Mouse (Mus musculus) erythroblast, embryonic 14.5 days (primary cell): ENCODE results near the gene Med12. TPM values are rescaled to one million over a fixed set of nuclear protein-coding genes. Genes with fewer than 3 reads are reported as not detected.

Source experiments
- H3K27me3 ChIP-seq: 2 replicates; pipeline ENCODE4 v1.6.1; 2012; ENCODE audit warnings: inconsistent platforms; ENCODE audit not compliant: control insufficient read depth
- H3K36me3 ChIP-seq: 2 replicates; pipeline ENCODE4 v1.6.1; 2012; ENCODE audit warnings: mild to moderate bottlenecking, inconsistent platforms; ENCODE audit not compliant: control insufficient read depth
- H3K4me1 ChIP-seq: 2 replicates; pipeline ENCODE4 v1.6.1; 2012; ENCODE audit warnings: inconsistent platforms; ENCODE audit not compliant: control insufficient read depth
- H3K4me3 ChIP-seq: replicated peaks from 2 replicates; pipeline ENCODE3; 2012; ENCODE audit warnings: moderate library complexity, mild to moderate bottlenecking, inconsistent platforms
- H3K9me3 ChIP-seq: 2 replicates; pipeline ENCODE4 v1.6.1; 2012; ENCODE audit warnings: low read length, inconsistent platforms, mixed read lengths; ENCODE audit not compliant: control insufficient read depth
- GATA1 ChIP-seq: IDR thresholded peaks from 2 replicates; pipeline ENCODE4 v1.6.1; 2012; ENCODE audit warnings: low read length, inconsistent platforms, mixed read lengths
- TAL1 ChIP-seq: IDR thresholded peaks from 3 replicates; pipeline ENCODE4 v1.6.1; 2012; ENCODE audit warnings: low read length, inconsistent platforms, mixed read lengths
- polyA plus RNA-seq: library from polyadenylated mRNA; stranded (reverse); fragments of >175 nt; gene quantifications from 2 replicates; pipeline ENCODE4 v1.2.3, GENCODE M21; 2012

Med12 gene
- polyA plus RNA-seq, 1 experiment = 27.4 TPM

GRCm38 (mm10) chrX:101268025-101268754, 5.6 kb upstream of the Med12 start, which contains the start of gene Il2rg:
Gene Il2rg (minus strand): TSS chrX:101268255.
- Histone ChIP-seq H3K9me3 (no peaks in the 10 kb centered on the region), H3K36me3 (no peaks in the 10 kb centered on the region), H3K27me3 (peaks cover 9% of the 10 kb centered on the region), H3K4me1 (peaks cover 14% of the 10 kb centered on the region), H3K4me3 (peak within 1 kb of the TSS; percentile 9)
- TF ChIP-seq GATA1 (no peak), TAL1 (no peak)

- TF ChIP-seq TAL1 = no peak
- no peak for TF ChIP-seq GATA1
Observed at GRCm38 (mm10) chrX:101268755-101269124, 5.1 kb upstream of the Med12 start, which contains the start of gene Gm20489. Gene Gm20489 (minus strand): TSS chrX:101269023.

DNA sequence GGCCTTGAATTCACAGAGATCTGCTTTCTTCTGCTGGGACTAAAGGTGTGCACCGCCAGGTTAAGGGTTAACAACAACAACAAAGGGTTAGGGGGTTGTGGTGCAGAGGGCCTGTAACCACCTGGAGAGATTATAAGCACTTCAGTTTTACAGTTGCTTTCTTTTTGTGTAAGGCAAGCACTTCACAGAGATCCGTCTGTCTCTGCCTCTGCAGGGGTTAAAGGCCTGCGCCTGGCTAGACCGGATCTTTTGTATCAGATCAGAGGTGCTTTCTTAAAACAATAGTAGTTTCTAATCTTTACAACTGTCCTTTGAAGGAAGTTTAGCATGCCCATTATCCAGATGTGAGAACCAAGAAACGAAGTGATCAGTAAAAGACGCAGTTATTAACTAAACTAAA, 420 bp upstream of the Med12 start:
- peaks cover 32% of the 10 kb centered on the region for H3K4me1 ChIP-seq
- H3K36me3 ChIP-seq = peaks cover 36% of the 10 kb centered on the region
- peak overlapping the region; percentile 90 for H3K4me3 ChIP-seq
- TF ChIP-seq GATA1 (no peak), TAL1 (no peak)
- H3K9me3 ChIP-seq = no peaks in the 10 kb centered on the region; the same call in 1 of the 2 replicates
- H3K27me3 ChIP-seq = peaks cover 2% of the 10 kb centered on the region

More at GRCm38 (mm10) chrX:101268755-101269124, 5.1 kb upstream of the Med12 start, which contains the start of gene Gm20489:
- H3K9me3 ChIP-seq = no peaks in the 10 kb centered on the region
- H3K4me3 ChIP-seq = peak within 1 kb of the TSS; percentile 9
- no peaks in the 10 kb centered on the region for H3K36me3 ChIP-seq
- peaks cover 9% of the 10 kb centered on the region for H3K27me3 ChIP-seq
- H3K4me1 ChIP-seq = peaks cover 19% of the 10 kb centered on the region

DNA sequence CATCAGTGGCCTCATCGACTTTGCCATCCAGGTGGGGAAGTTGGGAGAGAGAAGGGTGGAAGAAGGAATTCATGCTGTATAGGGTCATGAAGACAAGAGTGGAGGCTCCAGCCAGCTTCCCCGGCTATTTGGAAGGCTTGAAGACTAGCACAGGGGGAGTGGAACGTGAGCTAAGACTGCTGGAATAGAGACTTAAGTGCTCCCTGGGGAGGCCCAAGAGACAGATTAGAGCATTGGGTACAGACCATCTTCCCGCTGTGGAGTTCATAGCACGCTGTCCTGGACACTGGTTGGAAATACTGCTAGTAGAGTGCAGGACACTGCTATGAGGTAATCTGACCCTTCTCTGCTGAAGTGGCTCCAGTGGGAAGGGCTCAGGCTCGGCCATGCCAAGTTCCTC, 9.0 kb downstream of the Med12 start:
- Histone ChIP-seq H3K27me3 (no peaks in the 10 kb centered on the region; the same call in 1 of the 2 replicates), H3K36me3 (peaks cover 97% of the 10 kb centered on the region), H3K4me3 (no peak overlapping the region), H3K9me3 (no peaks in the 10 kb centered on the region; the same call in 1 of the 2 replicates), H3K4me1 (peaks cover 26% of the 10 kb centered on the region)
- no peak for TF ChIP-seq GATA1
- TF ChIP-seq TAL1 = no peak

DNA sequence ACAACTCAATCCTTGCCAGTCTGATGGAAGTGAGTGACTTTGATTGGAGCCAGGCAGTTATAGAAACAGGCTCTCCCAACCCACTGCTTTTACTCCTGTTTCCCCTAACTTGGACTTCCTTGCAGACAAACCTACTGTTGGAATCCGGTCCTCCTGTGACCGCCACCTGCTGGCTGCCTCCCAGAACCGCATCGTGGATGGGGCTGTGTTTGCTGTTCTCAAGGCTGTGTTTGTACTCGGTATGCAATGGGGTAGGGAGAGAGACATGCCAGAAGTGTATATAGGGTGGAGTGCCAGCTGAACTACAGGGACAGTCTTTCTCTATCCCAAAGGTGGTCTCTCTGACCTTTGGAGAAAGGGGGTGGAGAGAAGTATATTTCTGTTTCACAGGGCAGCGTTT, 11.7 kb downstream of the Med12 start:
- Histone ChIP-seq H3K27me3 (no peaks in the 10 kb centered on the region; the same call in 1 of the 2 replicates), H3K4me1 (peaks cover 53% of the 10 kb centered on the region), H3K36me3 (peaks cover 100% of the 10 kb centered on the region), H3K9me3 (peaks cover 3% of the 10 kb centered on the region), H3K4me3 (no peak overlapping the region)
- TF ChIP-seq GATA1 (no peak), TAL1 (no peak)

GRCm38 (mm10) chrX:101285953-101286670, 12.3 kb downstream of the Med12 start:
- H3K27me3 ChIP-seq = no peaks in the 10 kb centered on the region; the same call in 1 of the 2 replicates
- TF ChIP-seq GATA1 (no peak), TAL1 (no peak)
- H3K36me3 ChIP-seq = peaks cover 100% of the 10 kb centered on the region
- no peak overlapping the region for H3K4me3 ChIP-seq
- H3K4me1 ChIP-seq = peaks cover 56% of the 10 kb centered on the region
- peaks cover 3% of the 10 kb centered on the region for H3K9me3 ChIP-seq

GRCm38 (mm10) chrX:101287543-101287942, 13.7 kb downstream of the Med12 start:
- peak; percentile 94 for TF ChIP-seq TAL1
- TF ChIP-seq GATA1 = peak; percentile 91
- H3K4me1 ChIP-seq = peaks cover 64% of the 10 kb centered on the region
- peak overlapping the region; percentile 47 for H3K4me3 ChIP-seq
- H3K27me3 ChIP-seq = no peaks in the 10 kb centered on the region; the same call in 1 of the 2 replicates
- peaks cover 100% of the 10 kb centered on the region for H3K36me3 ChIP-seq
- H3K9me3 ChIP-seq = peaks cover 3% of the 10 kb centered on the region

DNA sequence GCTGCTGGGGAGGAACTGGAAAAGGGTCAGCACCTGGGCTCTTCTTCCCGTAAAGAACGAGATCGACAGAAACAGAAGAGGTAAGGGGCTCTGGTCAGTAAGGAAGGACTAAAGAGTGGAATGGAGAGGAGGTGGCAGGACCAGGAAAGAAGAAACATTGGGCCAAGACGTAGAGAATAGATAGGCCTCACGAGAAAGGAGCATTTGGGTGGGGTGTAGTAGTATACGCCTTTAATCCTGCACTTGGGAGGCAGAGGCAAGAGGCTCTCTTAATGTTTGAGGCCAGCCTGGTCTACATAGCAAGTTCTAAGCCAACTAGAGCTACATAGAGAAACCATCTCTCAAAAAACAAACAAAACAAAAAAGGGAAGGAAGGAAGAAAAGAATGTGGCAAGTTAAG, 14.6 kb downstream of the Med12 start:
- H3K4me1 ChIP-seq = peaks cover 64% of the 10 kb centered on the region
- peak overlapping the region; percentile 47 for H3K4me3 ChIP-seq
- peaks cover 100% of the 10 kb centered on the region for H3K36me3 ChIP-seq
- TF ChIP-seq TAL1 (no peak), GATA1 (no peak)
- H3K27me3 ChIP-seq = peaks cover 3% of the 10 kb centered on the region; the same call in 1 of the 2 replicates
- H3K9me3 ChIP-seq = peaks cover 3% of the 10 kb centered on the region; the same call in 1 of the 2 replicates

GRCm38 (mm10) chrX:101289037-101289436, 15.2 kb downstream of the Med12 start:
- TF ChIP-seq TAL1 (no peak), GATA1 (no peak)
- Histone ChIP-seq H3K4me1 (peaks cover 66% of the 10 kb centered on the region), H3K9me3 (peaks cover 3% of the 10 kb centered on the region; the same call in 1 of the 2 replicates), H3K4me3 (no peak overlapping the region), H3K27me3 (peaks cover 3% of the 10 kb centered on the region; the same call in 1 of the 2 replicates), H3K36me3 (peaks cover 100% of the 10 kb centered on the region)
